Mouse (Mus musculus): Measurements from ENCODE around the gene Naa16. TPM values are rescaled to one million over a fixed set of nuclear protein-coding genes. Genes with fewer than 3 reads are reported as not detected.
A peak's percentile ranks its signal among the peaks of the same experiment; 100 is the strongest.

Naa16 gene
- polyA plus RNA-seq, 1 experiment from 2014 or later: 40.7 TPM

DNA sequence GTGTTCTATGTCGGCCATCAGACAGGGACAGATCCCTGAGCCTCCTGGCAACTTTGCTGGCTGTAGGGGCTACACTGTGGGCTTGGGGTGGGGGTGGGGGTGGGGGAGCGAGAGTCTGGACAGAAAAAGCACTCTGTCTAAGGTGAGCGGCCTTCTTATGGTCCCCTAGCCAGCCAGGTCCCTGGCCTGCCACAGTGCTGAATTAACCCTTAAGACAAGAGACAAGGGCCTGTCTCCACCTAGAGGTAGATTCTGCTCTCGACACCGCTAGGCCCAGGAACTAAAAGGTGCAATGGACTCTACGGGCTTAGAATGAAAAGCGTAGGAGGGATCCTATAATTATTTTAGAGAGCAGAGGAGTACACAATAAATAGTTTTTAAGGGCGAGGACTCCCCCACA lies 69.4 kb downstream of the Naa16 start:
- no peak for DNase-seq (ENCODE audit: low spot score)

DNA sequence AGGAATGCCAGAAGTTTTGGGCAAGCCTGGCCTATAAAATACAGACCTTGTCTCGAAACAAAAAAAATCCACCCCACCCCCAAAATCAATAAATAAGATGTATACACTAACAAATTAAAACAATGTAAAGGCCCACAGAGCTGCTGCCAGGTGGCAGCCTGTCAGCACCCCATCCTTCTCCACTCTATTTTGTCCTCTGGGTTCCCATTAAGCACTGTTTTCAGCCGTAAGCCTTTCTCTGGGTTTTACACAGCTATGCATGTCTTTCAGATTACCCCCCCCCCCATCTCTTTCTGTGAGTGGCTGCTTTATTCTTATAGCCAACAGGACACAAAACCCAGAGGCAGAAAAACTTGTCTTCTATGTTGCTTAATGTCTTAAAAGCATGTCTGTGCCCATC lies 73.0 kb downstream of the Naa16 start:
- Histone ChIP-seq H3K27me3 (replicated peaks; ENCODE audit: control insufficient read depth, insufficient read depth, low read length) (no peaks in the 10 kb centered on the region), H3K4me1 (replicated peaks; ENCODE audit: control insufficient read depth, insufficient read depth, low read length) (no peaks in the 10 kb centered on the region), H3K9ac (ENCODE audit: low read length) (no peak overlapping the region), H3K27ac (ENCODE audit: low read depth) (no peak overlapping the region), H3K36me3 (ENCODE audit: control insufficient read depth, insufficient read depth, low read length) (no peaks in the 10 kb centered on the region), H3K4me2 (ENCODE audit: low read length) (no peak overlapping the region), H3K4me3 (ENCODE audit: low read depth, low read length) (no peak overlapping the region), H3K9me3 (ENCODE audit: control insufficient read depth, low read length) (no peaks in the 10 kb centered on the region)
- WGBS: 84% methylated on average over 2 of the region's 2 CpGs
- DNase-seq (ENCODE audit: low spot score) (no peak), ATAC-seq (replicated peaks; ENCODE audit: low FRiP score, low TSS enrichment, low read depth) (no peak)

More for the DNA sequence above, 69.4 kb downstream of the Naa16 start:
- Histone ChIP-seq H3K4me3 (ENCODE audit: low read depth, low read length) (no peak overlapping the region), H3K9ac (ENCODE audit: low read length) (no peak overlapping the region), H3K9me3 (ENCODE audit: control insufficient read depth, low read length) (no peaks in the 10 kb centered on the region), H3K4me2 (ENCODE audit: low read length) (no peak overlapping the region), H3K27me3 (replicated peaks; ENCODE audit: control insufficient read depth, insufficient read depth, low read length) (no peaks in the 10 kb centered on the region), H3K36me3 (ENCODE audit: control insufficient read depth, insufficient read depth, low read length) (no peaks in the 10 kb centered on the region), H3K4me1 (replicated peaks; ENCODE audit: control insufficient read depth, insufficient read depth, low read length) (no peaks in the 10 kb centered on the region), H3K27ac (ENCODE audit: low read depth) (no peak overlapping the region)
- 26% methylated on average over 8 of the region's 8 CpGs for WGBS
- peak; percentile 70 for ATAC-seq (replicated peaks; ENCODE audit: low FRiP score, low TSS enrichment, low read depth)

DNA sequence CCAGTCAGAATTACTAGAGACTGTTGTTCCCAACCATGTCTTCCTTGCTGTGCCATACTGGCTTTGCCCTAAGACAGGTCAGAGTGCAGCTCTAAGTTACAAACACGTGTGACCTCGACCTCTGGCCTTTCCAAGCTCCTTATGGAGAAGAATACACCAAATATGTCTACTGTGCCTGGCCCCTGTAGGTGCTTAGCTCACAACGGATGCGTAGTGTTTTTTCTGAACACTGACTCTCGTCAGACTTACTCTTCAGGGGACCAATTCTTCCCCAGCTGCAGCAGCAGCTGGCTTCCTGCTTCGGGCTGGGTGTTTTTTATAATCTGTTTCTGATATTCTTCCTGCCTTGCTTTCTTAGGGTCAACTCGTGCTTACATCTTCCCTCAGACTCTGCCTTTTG lies 74.7 kb downstream of the Naa16 start:
- H3K9me3 ChIP-seq (ENCODE audit: control insufficient read depth, low read length): no peaks in the 10 kb centered on the region
- H3K9ac ChIP-seq (ENCODE audit: low read length): no peak overlapping the region
- ATAC-seq (replicated peaks; ENCODE audit: low FRiP score, low TSS enrichment, low read depth): no peak
- H3K36me3 ChIP-seq (ENCODE audit: control insufficient read depth, insufficient read depth, low read length): no peaks in the 10 kb centered on the region
- H3K27ac ChIP-seq (ENCODE audit: low read depth): no peak overlapping the region
- DNase-seq (ENCODE audit: low spot score): no peak
- whole genome bisulfite sequencing: 44% methylated on average over 7 of the region's 7 CpGs
- H3K4me3 ChIP-seq (ENCODE audit: low read depth, low read length): no peak overlapping the region
- no peak overlapping the region for H3K4me2 ChIP-seq (ENCODE audit: low read length)
- no peaks in the 10 kb centered on the region for H3K27me3 ChIP-seq (replicated peaks; ENCODE audit: control insufficient read depth, insufficient read depth, low read length)
- H3K4me1 ChIP-seq (replicated peaks; ENCODE audit: control insufficient read depth, insufficient read depth, low read length): no peaks in the 10 kb centered on the region

DNA sequence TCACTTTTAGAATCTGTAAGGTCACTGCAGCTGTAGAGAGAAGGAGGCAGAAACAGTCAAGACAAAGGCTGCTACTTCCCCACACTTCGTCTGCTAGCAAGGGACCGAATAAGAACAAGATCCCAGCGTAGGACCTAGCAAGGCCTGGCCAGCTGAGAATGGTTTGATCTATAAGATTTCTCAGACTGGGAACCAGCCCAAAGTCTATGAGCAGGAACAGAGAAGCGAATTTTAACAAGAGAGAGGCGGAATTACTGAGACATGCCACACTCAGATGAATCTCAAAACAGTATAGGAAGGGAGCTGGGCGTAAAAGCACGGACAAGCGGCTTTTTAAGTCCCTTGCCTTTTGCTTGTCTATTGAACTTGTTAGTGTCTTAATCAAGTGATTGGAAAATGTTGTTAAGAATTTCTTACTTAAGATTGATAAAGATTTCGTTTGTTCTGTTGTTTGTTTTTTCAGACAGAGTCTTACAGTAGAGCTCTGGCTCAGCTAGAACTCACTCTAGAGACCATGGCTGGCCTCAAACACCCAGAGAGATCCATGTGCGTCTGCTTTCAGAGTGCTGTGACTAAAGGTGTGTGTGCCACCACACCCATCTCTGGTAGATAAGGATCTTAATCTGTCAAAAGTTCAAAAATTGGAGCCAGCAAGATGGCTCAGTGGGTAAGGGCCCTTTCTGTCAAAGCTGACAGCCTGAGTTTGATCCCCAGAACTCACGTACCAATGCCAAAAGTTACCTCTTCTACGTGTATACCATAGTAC lies 76.2 kb downstream of the Naa16 start:
- H3K4me3 ChIP-seq (ENCODE audit: low read depth, low read length): no peak overlapping the region
- no peak for ATAC-seq (replicated peaks; ENCODE audit: low FRiP score, low TSS enrichment, low read depth)
- no peaks in the 10 kb centered on the region for H3K36me3 ChIP-seq (ENCODE audit: control insufficient read depth, insufficient read depth, low read length)
- H3K4me1 ChIP-seq (replicated peaks; ENCODE audit: control insufficient read depth, insufficient read depth, low read length): no peaks in the 10 kb centered on the region
- DNase-seq (ENCODE audit: low spot score): no peak
- no peak overlapping the region for H3K27ac ChIP-seq (ENCODE audit: low read depth)
- H3K9ac ChIP-seq (ENCODE audit: low read length): no peak overlapping the region
- WGBS: 84% methylated on average over 12 of the region's 12 CpGs
- no peaks in the 10 kb centered on the region for H3K27me3 ChIP-seq (replicated peaks; ENCODE audit: control insufficient read depth, insufficient read depth, low read length)
- no peak overlapping the region for H3K4me2 ChIP-seq (ENCODE audit: low read length)
- H3K9me3 ChIP-seq (ENCODE audit: control insufficient read depth, low read length): no peaks in the 10 kb centered on the region

DNA sequence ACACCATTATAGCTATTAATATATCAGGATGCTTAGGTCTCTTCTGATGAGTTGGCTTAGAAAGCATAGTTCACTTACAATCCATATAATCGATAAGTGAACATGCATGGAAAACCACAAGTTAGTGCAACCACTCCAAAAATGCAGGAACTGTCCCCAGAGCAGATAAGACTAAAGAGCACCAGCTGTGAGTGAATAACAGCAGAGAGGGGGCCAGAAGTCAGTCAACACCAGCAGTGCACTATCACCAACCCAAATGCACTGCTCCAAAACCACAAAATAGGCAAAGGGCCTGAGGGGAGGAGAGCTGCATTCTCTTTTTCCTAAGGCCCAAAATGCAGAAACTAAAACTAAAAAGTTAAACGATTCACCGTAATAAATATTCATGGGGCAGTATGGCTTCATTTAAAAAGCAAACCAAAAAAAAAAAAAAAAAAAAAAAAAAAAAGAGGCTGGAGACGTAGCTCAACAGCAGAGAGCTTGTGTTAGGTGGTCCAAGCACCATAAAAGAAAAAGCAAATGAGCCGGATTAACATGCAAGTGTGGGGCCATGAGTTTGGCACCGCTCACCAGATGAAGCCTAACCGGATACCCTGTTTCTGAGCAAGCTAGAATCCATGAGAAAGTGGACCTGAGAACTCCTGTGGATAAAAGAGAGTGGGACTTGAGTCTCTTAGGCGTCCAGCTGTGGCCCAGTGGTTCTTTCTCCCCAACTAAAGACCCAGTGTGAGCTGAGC lies 77.0 kb downstream of the Naa16 start:
- 82% methylated on average over 8 of the region's 8 CpGs for WGBS
- no peaks in the 10 kb centered on the region for H3K4me1 ChIP-seq (replicated peaks; ENCODE audit: control insufficient read depth, insufficient read depth, low read length)
- H3K27me3 ChIP-seq (replicated peaks; ENCODE audit: control insufficient read depth, insufficient read depth, low read length): no peaks in the 10 kb centered on the region
- ATAC-seq (replicated peaks; ENCODE audit: low FRiP score, low TSS enrichment, low read depth) (no peak), DNase-seq (ENCODE audit: low spot score) (no peak)
- no peaks in the 10 kb centered on the region for H3K36me3 ChIP-seq (ENCODE audit: control insufficient read depth, insufficient read depth, low read length)
- no peak overlapping the region for H3K4me3 ChIP-seq (ENCODE audit: low read depth, low read length)
- no peak overlapping the region for H3K27ac ChIP-seq (ENCODE audit: low read depth)
- no peaks in the 10 kb centered on the region for H3K9me3 ChIP-seq (ENCODE audit: control insufficient read depth, low read length)
- no peak overlapping the region for H3K4me2 ChIP-seq (ENCODE audit: low read length)
- H3K9ac ChIP-seq (ENCODE audit: low read length): no peak overlapping the region

DNA sequence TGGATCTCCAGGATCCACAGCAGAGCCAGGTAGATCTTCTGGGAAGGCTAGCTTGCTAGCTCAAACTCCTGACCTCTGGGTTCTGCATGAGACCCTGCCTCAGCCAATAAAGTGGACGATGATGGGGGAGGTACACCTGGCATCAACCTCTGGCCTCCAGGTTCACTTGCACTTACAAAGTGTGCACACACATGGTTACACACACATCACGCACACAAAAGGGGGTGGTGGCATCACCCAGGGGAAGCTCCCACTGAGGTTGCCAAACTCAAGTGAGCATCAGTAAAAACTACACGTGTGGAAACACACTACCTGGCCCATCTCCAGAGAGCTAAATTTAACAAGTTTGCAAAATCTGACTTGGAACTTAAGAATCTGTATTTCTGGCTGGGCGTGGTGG lies 77.9 kb downstream of the Naa16 start:
- Histone ChIP-seq H3K36me3 (ENCODE audit: control insufficient read depth, insufficient read depth, low read length) (no peaks in the 10 kb centered on the region), H3K9ac (ENCODE audit: low read length) (no peak overlapping the region), H3K27ac (ENCODE audit: low read depth) (no peak overlapping the region), H3K27me3 (replicated peaks; ENCODE audit: control insufficient read depth, insufficient read depth, low read length) (no peaks in the 10 kb centered on the region), H3K4me2 (ENCODE audit: low read length) (no peak overlapping the region), H3K9me3 (ENCODE audit: control insufficient read depth, low read length) (no peaks in the 10 kb centered on the region), H3K4me1 (replicated peaks; ENCODE audit: control insufficient read depth, insufficient read depth, low read length) (no peaks in the 10 kb centered on the region), H3K4me3 (ENCODE audit: low read depth, low read length) (no peak overlapping the region)
- WGBS: 89% methylated on average over 4 of the region's 4 CpGs
- DNase-seq (ENCODE audit: low spot score) (no peak), ATAC-seq (replicated peaks; ENCODE audit: low FRiP score, low TSS enrichment, low read depth) (no peak)

DNA sequence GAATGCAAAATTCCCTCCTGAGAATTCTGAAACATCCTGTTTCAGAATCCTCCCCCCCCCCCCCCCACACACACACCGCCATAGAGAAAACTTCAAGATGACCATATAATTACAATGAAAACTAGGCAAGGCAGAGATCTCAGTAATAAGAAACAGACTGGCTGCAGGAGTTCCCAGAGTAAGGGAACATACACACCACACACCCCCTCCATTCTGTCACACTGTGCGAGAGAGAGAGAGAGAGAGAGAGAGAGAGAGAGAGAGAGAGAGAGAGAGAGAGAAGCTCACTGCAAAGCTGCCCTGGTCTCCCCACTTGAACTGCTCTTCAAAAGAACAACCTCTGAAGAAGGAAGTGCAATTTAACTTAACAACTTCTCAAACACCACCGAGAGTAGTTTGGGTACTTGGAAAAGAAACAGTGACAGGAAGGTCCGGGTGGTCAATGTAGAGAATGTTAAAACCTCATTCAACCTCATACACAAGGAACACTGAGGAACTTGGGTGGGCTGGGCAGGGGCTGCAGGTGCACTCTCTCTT lies 78.6 kb downstream of the Naa16 start:
- Histone ChIP-seq H3K4me3 (ENCODE audit: low read depth, low read length) (no peak overlapping the region), H3K9ac (ENCODE audit: low read length) (no peak overlapping the region), H3K36me3 (ENCODE audit: control insufficient read depth, insufficient read depth, low read length) (no peaks in the 10 kb centered on the region), H3K27ac (ENCODE audit: low read depth) (no peak overlapping the region), H3K27me3 (replicated peaks; ENCODE audit: control insufficient read depth, insufficient read depth, low read length) (no peaks in the 10 kb centered on the region), H3K9me3 (ENCODE audit: control insufficient read depth, low read length) (no peaks in the 10 kb centered on the region), H3K4me1 (replicated peaks; ENCODE audit: control insufficient read depth, insufficient read depth, low read length) (no peaks in the 10 kb centered on the region), H3K4me2 (ENCODE audit: low read length) (no peak overlapping the region)
- no peak for ATAC-seq (replicated peaks; ENCODE audit: low FRiP score, low TSS enrichment, low read depth)
- no peak for DNase-seq (ENCODE audit: low spot score)
- 36% methylated on average over 4 of the region's 4 CpGs for WGBS

DNA sequence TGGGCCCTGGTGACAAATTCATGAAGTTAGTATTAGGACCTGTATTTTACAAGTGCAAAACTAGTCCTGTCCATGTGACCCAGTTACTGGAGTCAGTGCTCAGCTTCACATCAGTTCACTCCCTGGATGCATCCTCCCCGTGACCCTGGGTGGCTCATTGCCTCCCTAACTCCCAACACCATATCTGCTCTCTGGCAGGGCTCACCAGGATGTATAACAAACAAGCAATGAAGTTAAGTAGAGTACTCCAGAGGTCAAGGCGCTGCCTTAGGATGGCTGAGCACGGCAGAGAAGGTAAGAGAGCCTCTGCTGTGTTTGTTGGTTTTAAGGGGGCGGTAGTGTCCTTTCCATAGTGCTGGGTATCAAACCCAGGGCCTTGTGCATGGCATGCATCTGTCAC lies 81.5 kb downstream of the Naa16 start:
- H3K9me3 ChIP-seq (ENCODE audit: control insufficient read depth, low read length): no peaks in the 10 kb centered on the region
- no peak overlapping the region for H3K9ac ChIP-seq (ENCODE audit: low read length)
- WGBS: 41% methylated on average over 4 of the region's 4 CpGs
- DNase-seq (ENCODE audit: low spot score) (no peak), ATAC-seq (replicated peaks; ENCODE audit: low FRiP score, low TSS enrichment, low read depth) (no peak)
- no peaks in the 10 kb centered on the region for H3K27me3 ChIP-seq (replicated peaks; ENCODE audit: control insufficient read depth, insufficient read depth, low read length)
- H3K27ac ChIP-seq (ENCODE audit: low read depth): no peak overlapping the region
- no peaks in the 10 kb centered on the region for H3K36me3 ChIP-seq (ENCODE audit: control insufficient read depth, insufficient read depth, low read length)
- H3K4me3 ChIP-seq (ENCODE audit: low read depth, low read length): no peak overlapping the region
- H3K4me2 ChIP-seq (ENCODE audit: low read length): no peak overlapping the region
- H3K4me1 ChIP-seq (replicated peaks; ENCODE audit: control insufficient read depth, insufficient read depth, low read length): no peaks in the 10 kb centered on the region

All from intestine, embryonic 14.5 days (tissue).